Mouse (Mus musculus) embryo, embryonic 11.5 days (tissue): ENCODE data around the gene Trim69.

Experiments used
- DNase-seq: peaks from one replicate; pipeline ENCODE4 v3.0.0-alpha.2; 2012; ENCODE audit warnings: low read depth, low spot score

The Trim69 gene

DNA sequence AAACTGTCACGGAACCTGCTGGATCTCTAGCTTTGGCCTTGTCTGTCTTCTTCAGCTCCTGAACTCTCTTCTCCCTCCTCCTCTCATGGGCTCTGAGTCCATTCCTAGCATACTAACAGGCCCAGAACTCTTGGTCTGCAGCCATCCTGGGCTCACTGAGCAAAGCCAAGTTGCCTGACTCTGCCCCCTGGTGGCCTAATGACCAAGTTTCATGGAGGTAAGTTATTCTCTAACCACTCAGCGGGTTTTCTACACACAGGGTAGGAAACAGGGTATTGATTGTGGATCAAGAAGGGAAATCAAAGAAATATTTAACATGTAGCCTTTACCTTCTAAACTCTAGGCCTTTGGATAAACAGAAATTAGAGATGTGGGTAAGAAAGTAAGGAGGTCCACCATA lies at the start of gene Trim69:
Trim69 (plus strand) TSS at position 21 of the 400 bp plus-strand sequence.
- peak; percentile 61 for DNase-seq

DNA sequence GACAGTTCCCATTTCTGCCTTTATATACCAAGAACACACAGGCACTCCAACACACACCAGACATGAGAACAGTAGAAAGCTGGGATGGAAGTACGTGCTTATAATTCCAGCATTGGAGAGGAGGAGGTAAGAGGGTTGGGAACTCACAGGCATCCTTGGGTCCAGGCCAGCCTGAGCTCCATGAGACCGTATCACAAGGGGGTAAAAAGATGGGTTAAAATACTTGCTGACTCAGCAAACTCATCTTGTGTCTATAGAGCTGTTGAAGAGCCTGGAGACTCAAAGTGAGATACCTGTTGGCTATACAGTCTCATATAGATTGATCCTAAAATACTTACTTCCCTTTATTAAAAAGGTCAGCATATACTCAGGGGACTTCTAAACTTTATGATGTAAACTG lies 43.6 kb upstream of the Trim69 start:
- no peak for DNase-seq

DNA sequence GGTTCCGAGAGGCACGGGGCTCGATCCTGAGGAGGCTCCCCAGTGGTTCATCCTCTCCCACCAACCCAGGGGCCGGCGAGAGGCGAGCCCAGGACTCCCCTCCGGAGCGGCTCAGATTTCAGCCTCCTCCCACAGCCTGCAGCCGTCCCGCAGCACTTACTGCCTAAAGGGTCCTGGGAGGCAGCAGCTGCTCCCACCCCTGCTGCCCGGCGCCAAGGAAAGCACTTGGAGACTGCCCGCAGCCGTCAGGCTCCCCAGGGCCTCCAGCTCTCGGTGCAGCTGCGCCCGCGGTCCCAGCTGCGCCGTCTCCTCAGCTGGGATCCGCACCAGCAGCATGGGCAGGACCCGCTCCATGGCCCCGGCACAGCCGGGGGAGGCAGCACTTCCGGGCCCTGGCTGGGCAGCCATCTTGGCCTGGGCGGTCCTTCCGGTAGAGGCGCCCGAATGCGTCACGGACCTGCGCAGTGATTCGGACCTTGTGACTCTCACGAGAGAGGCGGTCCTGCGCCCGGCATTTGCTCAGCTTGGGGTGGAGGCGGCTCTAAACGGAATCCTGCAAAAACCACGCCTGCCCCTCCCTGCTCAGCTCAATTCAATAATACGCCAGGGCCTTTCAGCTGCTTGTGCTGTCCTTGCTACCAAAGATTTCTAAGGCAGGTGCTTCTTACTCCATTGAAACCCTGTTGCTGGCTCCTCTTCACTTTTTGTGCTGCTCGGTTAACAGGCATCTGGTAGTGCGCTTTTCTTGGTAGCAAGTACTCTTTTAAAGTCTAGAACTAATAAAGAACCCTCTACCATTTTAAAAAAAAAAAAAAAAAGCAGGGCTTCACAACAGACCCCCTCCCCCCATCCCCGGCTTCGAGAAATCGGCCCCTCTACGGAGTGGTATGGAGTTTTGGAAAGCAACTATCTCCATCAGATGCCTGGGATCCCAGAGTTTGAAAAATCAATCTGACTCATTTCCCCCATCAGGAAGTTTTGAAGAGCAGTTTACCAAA lies 42.2 kb upstream of the Trim69 start, which contains the start of gene Spg11:
Spg11 (minus strand) TSS at position 426 of the 998 bp plus-strand sequence.
- peak; percentile 94 for DNase-seq

DNA sequence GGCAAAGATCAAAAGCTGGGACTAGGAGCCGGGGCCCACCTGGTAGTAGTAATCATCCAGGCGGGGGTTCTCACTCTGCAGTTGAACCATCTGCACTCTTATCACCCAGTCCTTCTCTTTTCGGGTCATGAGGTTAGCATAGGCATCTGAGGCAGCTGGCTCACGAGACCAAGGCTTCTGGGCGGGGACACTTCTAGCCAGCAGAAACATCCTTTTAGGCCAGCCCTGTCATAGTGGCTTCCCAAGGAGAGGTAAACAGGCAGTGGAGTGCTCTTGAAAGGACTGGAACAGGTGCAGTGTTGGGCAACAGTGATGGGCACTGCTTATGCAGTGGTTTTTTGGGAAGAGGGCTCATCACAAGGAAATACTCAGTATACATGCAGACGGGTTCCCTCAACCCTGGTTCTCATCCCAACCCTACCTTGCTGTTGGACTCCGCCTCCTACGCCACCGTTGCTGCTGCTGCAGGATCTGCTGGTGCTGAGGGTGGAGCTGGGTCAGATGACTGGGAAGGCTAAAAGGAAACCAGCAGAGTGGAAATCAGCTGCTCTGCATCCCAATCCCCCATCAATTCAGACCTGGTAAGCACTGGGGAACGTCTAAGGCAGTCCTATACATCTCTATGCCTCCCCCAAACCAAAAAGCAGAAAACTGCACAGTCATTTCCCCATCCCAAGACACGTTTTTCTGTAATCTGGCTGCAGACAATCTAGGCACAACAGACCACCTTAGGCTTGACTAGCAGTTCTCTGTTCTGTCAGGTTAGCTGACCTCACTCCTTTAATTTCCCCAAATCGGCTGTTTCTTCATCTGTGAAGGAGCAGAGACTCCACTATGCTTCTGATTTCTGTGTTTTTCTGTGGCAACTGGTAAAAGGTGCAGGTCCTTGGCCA lies 34.6 kb upstream of the Trim69 start:
- DNase-seq = no peak

DNA sequence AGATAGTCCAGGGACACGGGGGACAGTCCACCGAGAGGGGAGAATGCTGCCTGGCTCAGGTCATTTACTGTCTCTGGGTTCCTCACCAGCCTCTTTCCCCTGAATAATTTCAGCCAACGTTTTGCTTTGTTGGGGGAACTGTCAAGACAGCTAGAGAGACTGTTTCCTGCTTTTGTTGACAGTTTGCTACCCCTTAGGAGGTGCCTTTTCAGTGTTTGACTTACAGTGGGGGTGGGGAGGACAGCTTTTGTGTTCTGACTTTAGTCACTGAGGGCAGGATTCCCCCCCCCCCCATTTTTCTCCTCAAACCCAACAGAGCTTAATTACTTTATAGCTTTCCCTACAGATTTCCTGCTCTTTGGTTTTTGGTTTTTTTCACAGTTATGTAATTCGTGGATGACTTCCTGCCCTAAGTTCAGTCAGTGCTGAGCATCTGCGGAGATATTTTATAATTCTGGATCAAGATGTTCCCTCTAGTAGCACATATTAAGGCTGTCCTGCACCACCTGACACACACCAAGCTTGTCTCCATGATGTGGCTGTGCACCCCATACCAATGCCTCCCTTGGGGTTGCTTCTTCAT lies 33.6 kb upstream of the Trim69 start:
- no peak for DNase-seq

DNA sequence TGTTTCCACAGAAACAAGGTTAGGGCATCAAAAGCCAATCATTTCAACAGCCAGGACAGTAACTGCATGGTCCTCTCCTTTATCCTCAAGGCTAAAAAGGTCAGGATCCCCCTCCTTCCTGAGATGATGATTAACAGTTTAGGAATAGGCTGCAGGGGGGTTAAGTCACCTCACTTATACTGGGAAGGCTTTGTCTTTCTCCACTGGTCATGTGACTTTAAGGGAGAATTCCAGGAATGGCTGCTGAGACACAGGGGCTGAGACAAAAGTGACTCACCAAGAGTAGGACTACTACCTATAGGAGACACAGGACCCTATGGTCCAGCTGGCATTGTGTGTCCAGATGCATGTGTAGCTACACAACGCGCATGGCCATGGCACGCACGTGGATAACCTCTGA lies 32.9 kb upstream of the Trim69 start:
- DNase-seq = no peak

DNA sequence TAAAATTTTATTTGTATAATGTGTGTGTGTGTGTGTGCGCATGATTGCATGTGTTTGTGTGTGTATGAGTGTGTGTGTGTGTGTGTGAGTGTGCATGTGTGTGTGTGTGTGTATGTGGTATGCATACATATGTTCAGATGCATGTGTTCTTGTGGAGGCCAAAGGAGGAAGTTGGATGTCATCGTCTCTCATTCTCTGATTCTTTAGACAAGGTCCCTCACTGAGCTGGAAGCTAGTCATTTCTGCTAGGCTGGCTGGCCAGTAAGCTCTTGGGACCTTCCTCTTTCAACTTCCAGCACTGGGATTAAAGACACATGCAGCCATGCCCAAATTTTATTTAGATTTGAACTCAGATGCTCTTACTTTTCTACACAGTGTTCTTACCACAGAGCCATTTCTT lies 28.4 kb upstream of the Trim69 start:
- DNase-seq = no peak

DNA sequence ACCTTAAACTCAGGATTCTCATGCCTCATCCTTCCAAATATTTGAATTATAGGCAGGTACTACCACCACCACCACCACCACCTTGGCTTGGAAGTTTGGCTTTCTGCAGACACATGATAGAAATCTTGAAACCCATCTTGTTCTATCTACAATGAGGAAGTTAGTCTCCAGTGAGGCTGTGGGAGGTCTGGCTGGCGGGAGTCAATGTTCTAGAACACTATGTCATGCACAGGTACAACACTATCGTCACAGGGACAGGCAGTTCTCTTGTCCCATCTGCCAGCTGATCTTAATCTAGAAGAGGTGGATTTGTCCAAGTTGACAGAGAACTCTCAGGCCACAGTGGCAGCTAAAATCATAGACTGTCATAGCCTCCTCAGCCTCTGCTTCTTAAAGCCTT lies 27.9 kb upstream of the Trim69 start:
- DNase-seq = no peak

DNA sequence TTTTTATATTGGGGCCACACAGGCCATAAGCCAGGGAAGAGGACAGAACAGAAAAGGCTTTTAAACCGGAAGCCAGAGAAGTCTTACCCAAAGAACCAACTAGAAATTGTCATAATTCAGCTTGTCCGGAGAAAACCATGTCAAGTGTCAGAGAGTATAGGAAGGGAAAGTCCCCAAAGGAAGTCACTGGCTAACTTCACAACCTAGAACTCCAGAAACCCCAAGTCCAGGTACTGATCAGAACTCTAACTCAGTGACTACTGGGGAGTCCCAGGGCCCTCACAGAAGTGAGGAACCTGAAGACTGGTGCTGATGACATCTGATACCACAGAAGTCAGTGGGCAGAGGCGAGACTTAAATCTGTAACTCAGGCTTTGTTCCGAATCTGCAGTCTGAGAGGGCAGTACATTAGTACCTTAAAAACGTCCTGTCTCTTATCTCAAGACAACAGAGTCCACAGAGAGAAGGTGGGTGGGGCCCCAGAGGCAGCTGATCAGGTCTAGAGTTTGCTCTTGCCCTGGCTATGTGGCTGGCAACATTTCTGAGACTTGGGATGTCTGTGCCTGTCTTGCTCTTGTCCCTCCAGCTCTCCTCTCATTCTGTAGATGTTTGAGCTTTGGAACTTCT lies 22.5 kb upstream of the Trim69 start:
- DNase-seq = no peak

DNA sequence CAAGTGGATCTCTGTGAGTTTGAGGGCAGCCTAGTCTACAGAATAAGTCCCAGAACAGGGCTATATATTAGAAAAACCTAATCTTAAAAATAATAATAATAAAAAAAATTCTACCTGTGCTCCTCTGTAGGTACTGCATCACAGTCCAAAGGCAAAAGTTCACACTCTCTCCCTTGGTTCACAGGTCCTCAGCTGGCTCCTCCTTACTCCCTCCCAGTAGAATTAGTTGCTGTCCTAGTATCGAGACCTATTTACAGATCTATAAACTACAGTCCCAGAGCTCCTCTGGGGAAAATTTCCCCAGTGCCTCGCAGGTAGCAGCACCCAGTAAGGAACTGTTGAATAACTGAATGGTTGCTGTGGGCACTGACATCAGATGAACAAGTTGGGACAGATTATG lies 19.7 kb upstream of the Trim69 start:
- no peak for DNase-seq

DNA sequence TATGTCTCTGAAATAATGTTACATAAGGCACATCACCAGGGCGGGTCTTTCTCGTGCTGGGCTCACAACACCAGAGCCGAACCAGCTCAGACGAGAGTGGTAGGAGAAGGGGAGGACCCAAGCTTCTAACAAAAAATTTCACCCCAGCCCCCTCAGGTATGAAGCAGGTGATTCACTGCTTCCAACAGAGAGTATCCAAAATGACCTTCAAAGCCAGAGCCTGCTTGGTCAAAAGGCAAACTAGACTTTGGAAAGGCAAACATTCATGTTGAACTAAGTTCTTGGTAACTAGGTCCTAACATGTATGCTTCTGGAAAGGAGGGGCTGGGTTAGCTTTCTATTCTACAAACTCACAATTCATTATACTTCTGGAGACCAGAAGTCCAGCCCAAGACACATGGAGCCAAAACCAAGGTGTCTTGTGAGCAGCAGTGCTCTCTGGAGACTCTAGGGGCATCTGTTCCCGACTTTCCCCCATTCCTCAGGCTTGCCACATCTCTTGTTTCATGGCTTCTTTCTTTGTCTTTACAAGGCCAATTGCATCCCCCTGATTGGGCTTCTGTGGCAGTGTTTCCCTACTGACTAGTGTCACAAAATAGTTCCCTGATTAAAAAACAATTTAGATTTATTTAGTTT lies 19.1 kb upstream of the Trim69 start:
- no peak for DNase-seq

DNA sequence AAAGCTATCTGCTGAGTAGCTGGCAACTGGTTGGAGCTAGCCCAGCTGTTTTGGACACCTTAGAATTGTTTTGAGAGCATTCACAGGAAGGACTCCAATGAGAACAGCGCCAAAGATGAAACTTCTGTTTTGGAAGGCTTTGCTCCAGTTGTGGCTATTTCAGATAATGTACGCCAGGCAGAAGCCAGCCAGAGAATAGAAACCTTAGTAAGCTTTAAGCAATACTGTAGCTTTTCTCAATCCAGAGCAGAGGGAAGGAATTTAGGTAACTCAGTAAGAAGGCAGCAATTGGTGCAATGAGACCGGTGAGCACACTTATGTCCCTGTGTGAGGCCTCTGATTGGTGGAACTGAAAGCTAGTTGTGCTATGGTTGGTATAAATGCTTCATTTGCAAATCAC lies 17.4 kb upstream of the Trim69 start:
- no peak for DNase-seq

DNA sequence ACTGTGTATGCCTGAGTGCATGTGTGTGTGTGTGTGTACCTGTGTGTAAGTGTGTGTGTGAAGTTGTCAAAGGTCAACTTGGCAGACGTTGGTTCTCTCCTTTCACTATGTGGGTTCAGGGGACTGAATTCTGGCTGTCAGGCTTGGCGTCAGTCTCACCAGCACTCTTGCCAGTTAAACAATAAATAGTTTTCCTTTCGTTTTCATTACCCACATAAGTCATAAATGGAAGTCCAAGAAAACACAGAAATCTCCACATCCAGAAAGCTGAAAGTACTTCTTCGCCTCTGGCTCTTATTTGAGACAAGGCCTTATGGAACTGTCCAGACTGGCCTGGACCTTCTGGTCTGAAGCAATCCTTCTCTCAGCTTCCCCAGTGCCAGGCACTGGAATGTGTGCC lies 14.7 kb upstream of the Trim69 start:
- no peak for DNase-seq

DNA sequence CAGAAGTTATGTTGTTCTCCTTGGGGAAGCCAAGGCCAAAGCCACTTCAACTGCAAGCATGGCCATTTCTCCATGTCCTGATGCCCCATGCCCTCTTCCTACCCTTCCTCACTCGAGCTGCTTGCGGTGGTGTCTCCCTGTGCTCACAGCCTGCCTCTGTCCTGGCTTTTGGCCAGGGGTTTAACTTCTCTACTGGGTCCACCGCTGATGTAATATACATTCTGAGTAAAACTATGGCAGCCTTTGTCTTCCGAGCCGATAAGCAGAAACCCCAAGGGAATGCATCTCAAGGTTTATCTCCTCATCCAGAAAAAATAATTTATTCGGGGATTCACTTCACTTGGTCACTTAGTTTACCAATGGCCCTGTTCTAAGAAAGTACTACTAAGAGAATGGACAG lies 13.8 kb upstream of the Trim69 start:
- DNase-seq = no peak

DNA sequence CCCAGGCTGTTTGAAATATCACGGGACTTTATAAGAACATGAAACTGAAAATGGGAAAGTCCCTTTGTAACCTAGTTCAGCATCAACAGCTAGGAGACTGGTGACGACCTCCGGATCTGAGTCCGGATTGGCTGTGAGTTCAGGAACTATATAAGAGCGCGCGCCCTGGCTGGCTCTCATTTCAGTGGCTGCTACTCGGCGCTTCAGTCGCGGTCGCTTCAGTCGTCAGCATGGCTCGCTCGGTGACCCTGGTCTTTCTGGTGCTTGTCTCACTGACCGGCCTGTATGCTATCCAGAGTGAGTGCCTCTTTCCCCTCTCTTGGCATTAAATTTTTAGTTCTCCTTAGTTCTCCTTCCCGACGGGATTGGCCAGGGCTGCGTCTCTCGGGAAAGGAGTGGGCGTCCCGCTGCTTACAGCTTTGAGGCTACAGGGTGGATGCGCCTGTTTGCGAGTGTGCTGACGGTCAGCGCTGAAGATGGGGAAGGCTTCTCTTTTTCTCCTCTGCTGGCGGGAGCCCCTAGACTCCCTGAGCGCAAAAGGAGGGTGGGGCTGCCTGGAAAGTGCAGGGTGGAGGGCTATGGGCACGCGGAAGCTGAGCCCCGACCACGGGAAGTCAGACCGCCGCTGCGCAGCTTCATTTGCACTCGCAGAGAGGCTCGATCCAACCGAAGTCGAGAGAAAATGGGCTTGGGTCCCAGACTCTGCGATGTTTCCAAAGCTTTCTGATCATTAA lies 12.8 kb upstream of the Trim69 start, which contains the start of gene B2m:
B2m (plus strand) TSS at position 179 of the 734 bp plus-strand sequence.
- peak; percentile 88 for DNase-seq

DNA sequence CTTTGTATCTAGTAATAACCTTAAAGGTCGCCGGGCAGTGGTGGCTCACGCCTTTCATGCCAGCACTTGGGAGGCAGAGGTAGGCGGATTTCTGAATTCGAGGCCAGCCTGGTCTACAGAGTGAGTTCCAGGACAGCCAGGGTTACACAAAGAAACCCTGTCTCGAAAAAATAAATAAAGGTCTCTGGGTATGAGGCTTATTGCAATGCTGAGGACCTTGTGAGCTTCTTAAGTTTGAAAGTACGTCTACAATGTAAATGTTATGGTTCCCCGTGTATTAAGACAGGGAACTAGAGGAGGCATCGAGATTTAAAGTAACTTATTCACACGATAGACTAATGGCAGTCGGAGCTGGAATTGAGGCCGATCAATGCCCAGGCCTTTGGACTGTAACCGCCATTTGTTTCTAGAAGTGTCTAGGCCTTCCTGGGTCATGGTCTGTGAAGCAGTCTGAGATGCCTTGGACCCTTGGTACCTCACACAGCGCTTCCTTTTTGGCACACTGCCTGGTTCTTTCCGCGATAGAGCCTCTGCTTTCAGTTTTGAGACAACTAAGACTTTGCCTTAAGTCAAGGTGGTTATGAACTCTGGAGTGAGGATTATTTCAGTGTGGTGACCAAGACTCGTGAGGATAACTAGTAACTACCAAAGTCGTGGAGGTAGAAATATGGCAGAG lies 12.1 kb upstream of the Trim69 start:
- no peak for DNase-seq

DNA sequence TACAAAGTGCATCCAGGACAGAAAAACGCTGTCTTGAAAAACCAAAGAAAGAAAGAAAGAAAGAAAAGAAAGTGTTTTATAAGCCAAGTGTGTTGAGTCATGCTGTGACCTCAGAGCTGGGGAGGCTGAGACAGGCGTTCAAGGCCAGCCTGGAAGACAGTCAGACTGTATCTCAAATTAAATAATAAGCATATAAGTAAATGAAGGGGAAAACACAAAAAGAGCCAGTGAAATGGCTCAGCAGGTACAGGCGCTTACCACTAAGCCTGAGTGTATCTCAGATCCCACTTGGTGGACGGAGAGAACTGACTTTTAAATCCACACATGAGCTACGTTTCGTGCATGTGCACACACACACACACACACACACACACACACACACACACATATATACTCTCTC lies 11.2 kb upstream of the Trim69 start:
- DNase-seq = no peak

DNA sequence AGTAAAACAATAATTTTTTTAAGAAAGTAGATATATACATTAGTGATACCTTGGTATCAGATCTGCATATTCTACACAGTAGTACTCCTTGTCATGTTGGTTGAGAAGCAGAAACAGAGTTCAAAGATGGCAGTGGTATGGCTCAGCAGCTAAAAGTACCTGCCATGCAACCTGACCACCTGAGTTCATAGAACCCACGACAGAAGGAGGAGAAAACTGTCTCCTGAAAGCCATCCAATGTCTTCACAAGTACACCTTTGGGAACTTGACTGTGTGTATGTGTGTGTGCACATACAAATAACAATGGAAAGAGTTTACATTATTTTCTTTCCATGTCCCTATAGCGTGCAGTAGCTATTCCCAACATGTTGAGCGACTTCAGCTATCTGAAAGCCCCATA lies 10.8 kb upstream of the Trim69 start:
- DNase-seq = no peak

DNA sequence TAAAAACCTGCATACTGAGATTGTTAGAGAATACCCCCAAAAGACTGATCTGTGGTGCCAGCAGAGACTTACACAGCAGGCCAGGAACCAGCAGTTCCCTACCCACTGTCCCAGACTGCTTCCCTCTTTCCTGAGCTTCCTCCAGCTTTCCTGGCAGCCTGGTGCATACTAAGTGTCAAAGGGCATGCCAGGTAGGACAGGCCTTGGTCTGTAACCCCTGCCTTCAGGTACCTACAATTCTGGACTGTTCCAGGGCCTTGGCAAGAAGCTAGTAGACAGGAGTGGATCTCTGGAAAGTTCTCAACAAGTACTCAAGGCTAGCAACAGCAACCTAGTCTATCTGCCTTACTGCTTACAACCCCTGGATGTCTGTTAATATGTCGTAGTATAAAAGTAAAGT lies 9.3 kb upstream of the Trim69 start:
- no peak for DNase-seq

DNA sequence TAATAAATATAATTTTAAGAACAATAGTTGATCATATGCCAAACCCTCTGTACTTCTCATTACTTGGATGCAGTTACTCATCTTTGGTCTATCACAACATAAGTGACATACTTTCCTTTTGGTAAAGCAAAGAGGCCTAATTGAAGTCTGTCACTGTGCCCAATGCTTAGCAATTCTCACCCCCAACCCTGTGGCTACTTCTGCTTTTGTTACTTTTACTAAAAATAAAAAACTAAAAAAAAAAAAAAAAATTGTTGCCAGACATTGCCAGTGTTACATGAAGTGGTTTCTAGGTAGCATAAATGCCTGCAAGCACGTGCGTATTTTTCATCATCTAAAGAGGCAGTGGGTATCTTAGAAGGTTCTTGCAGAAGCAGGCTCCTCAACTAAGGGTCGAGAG lies 7.7 kb upstream of the Trim69 start:
- no peak for DNase-seq
